Mouse (Mus musculus) C2C12 (cell line): Measurements from ENCODE around the gene Rbm20.

Experiments used
- CTCF ChIP-seq: IDR thresholded peaks from one replicate; pipeline ENCODE4 v1.5.1; 2011; ENCODE audit not compliant: control insufficient read depth, insufficient read depth, insufficient read length
- MYOG ChIP-seq: IDR thresholded peaks from one replicate; pipeline ENCODE4 v1.6.1; 2011; ENCODE audit not compliant: control insufficient read depth, insufficient read length; ENCODE audit errors: extremely low read depth
- USF1 ChIP-seq: IDR thresholded peaks from one replicate; pipeline ENCODE4 v1.6.1; 2011; ENCODE audit warnings: low read depth, mild to moderate bottlenecking, control low read depth, moderate library complexity

- TF ChIP-seq CTCF (no peak), USF1 (no peak), MYOG (no peak)
These were observed 215.0 kb downstream of the Rbm20 start, which contains the start of gene Pdcd4 for GRCm38 (mm10) chr19:53892061-53892460.
